Mouse (Mus musculus): ENCODE data around the gene S100a2. TPM values are rescaled to one million over a fixed set of nuclear protein-coding genes. Genes with fewer than 3 reads are reported as not detected.

The S100a2 gene
- total RNA-seq, 2 experiments from 2014 or later, result not detected

GRCm38 (mm10) chr3:90615911-90616310 lies 25.9 kb downstream of the S100a2 start:
- no peak for DNase-seq

- no peak for DNase-seq
These were observed 27.5 kb downstream of the S100a2 start for GRCm38 (mm10) chr3:90617586-90617985.

GRCm38 (mm10) chr3:90621552-90621951 lies 31.5 kb downstream of the S100a2 start:
- DNase-seq, result no peak

GRCm38 (mm10) chr3:90623435-90624071 lies 33.5 kb downstream of the S100a2 start:
- peak; percentile 80 for DNase-seq

GRCm38 (mm10) chr3:90625496-90625895 lies 35.4 kb downstream of the S100a2 start:
- DNase-seq, result no peak

GRCm38 (mm10) chr3:90626266-90627021 lies 36.4 kb downstream of the S100a2 start:
- no peak for DNase-seq

- DNase-seq, result no peak
These were observed 37.3 kb downstream of the S100a2 start for GRCm38 (mm10) chr3:90627366-90627765.

- DNase-seq, result peak; percentile 15
These were observed 37.8 kb downstream of the S100a2 start for GRCm38 (mm10) chr3:90627807-90628206.

- no peak for DNase-seq
These were observed 39.3 kb downstream of the S100a2 start for GRCm38 (mm10) chr3:90629298-90629697.

- no peak for DNase-seq
These were observed 41.9 kb downstream of the S100a2 start for GRCm38 (mm10) chr3:90631984-90632383.

- DNase-seq, result no peak
These were observed 48.6 kb downstream of the S100a2 start for GRCm38 (mm10) chr3:90638511-90639275.

GRCm38 (mm10) chr3:90639511-90640154 lies 49.6 kb downstream of the S100a2 start:
- DNase-seq, result peak; percentile 30

GRCm38 (mm10) chr3:90640981-90641380 lies 50.9 kb downstream of the S100a2 start:
- DNase-seq, result no peak

Other genes with a start within 250 kb of the S100a2 start
- gene Slc27a3, start 200.3 kb upstream of the S100a2 start, total RNA-seq (2021), result 10 to 100 TPM; 55.2 to 65.9 TPM
- 10 to 100 TPM; 46.8 to 51.6 TPM for gene Ints3, start 156.6 kb upstream of the S100a2 start, total RNA-seq (2021)
- 100 to 1,000 TPM in 1 of 2 experiments, 10 to 100 TPM in 1; 88.3 to 101 TPM for gene Npr1, start 124.4 kb upstream of the S100a2 start, total RNA-seq (2021)
- gene Ilf2, start 114.1 kb upstream of the S100a2 start, total RNA-seq (2021), result 10 to 100 TPM; 59.1 to 63.2 TPM
- 10 to 100 TPM; 46.6 to 59.3 TPM for gene Snapin, start 99.2 kb upstream of the S100a2 start, total RNA-seq (2021)
- 100 to 1,000 TPM; 101 to 108 TPM for gene Chtop, start 80.7 kb upstream of the S100a2 start, total RNA-seq (2021)
- 100 to 1,000 TPM; 263 to 269 TPM for gene S100a1, start 75.9 kb upstream of the S100a2 start, total RNA-seq (2021)
- gene S100a13, start 75.8 kb upstream of the S100a2 start, total RNA-seq (2021), result 10 to 100 TPM; 59.6 to 60.9 TPM
- under 1 TPM; 0.24 to 0.70 TPM for gene S100a14, start 63.4 kb upstream of the S100a2 start, total RNA-seq (2021)
- 10 to 100 TPM; 73.5 to 91.6 TPM for gene S100a16, start 53.0 kb upstream of the S100a2 start, total RNA-seq (2021)
- not detected for gene S100a3, start 29.7 kb upstream of the S100a2 start, total RNA-seq (2021)
- not detected for gene Gm42674, start 11.7 kb downstream of the S100a2 start, total RNA-seq (2021)
- gene S100a4, start 13.5 kb downstream of the S100a2 start, total RNA-seq (2021), result 10 to 100 TPM; 16.9 to 18.5 TPM
- not detected for gene S100a5, start 18.3 kb downstream of the S100a2 start, total RNA-seq (2021)
- gene S100a6, start 22.6 kb downstream of the S100a2 start, total RNA-seq (2021), result 10 to 100 TPM; 72.2 to 82.8 TPM
- gene S100a7a, start 63.8 kb downstream of the S100a2 start, total RNA-seq (2021), result under 1 TPM in 1 of 2 experiments, not detected in 1; 0.33 TPM
- gene S100a8, start 78.7 kb downstream of the S100a2 start, total RNA-seq (2021), result 10 to 100 TPM; 61.2 to 94.6 TPM
- gene S100a9, start 105.5 kb downstream of the S100a2 start, total RNA-seq (2021), result 100 to 1,000 TPM in 1 of 2 experiments, 10 to 100 TPM in 1; 76.0 to 125 TPM
- gene Pglyrp4, start 136.7 kb downstream of the S100a2 start, total RNA-seq (2021), result not detected
- not detected for gene Gm5849, start 187.6 kb downstream of the S100a2 start, total RNA-seq (2021)